Mouse (Mus musculus) right cerebral cortex, postnatal 4 days (tissue): ENCODE results near the gene Coil.

ENCODE experiments used
- DNase-seq: peaks from one replicate; pipeline ENCODE4 v3.0.0-alpha.2; 2022

Gene Coil

GRCm38 (mm10) chr11:88970202-88970732 lies at the start of gene Coil:
Gene Coil, plus strand, starts transcription at chr11:88970252.
- DNase-seq, result no peak

- no peak for DNase-seq
Measured at GRCm38 (mm10) chr11:88926566-88926965, 43.5 kb upstream of the Coil start.

- no peak for DNase-seq
Measured at GRCm38 (mm10) chr11:88931692-88932530, 38.1 kb upstream of the Coil start.

GRCm38 (mm10) chr11:88933030-88933429 lies 37.0 kb upstream of the Coil start:
- DNase-seq, result no peak

GRCm38 (mm10) chr11:88934089-88935000 lies 35.7 kb upstream of the Coil start:
- DNase-seq, result no peak

- DNase-seq, result no peak
Measured at GRCm38 (mm10) chr11:88937886-88938285, 32.2 kb upstream of the Coil start.

- no peak for DNase-seq
Measured at GRCm38 (mm10) chr11:88938770-88939169, 31.3 kb upstream of the Coil start.

GRCm38 (mm10) chr11:88939634-88940033 lies 30.4 kb upstream of the Coil start:
- DNase-seq, result no peak

- DNase-seq, result no peak
Measured at GRCm38 (mm10) chr11:88941489-88941888, 28.6 kb upstream of the Coil start.

GRCm38 (mm10) chr11:88945971-88946585 lies 24.0 kb upstream of the Coil start:
- DNase-seq, result no peak

- no peak for DNase-seq
Measured at GRCm38 (mm10) chr11:88948896-88949295, 21.2 kb upstream of the Coil start.

GRCm38 (mm10) chr11:88949802-88950639 lies 20.0 kb upstream of the Coil start:
- no peak for DNase-seq

- DNase-seq, result no peak
Measured at GRCm38 (mm10) chr11:88950640-88951250, 19.3 kb upstream of the Coil start.

- no peak for DNase-seq
Measured at GRCm38 (mm10) chr11:88951576-88951975, 18.5 kb upstream of the Coil start.

GRCm38 (mm10) chr11:88952117-88952516 lies 17.9 kb upstream of the Coil start:
- no peak for DNase-seq

GRCm38 (mm10) chr11:88953582-88953981 lies 16.5 kb upstream of the Coil start:
- DNase-seq, result no peak

- no peak for DNase-seq
Measured at GRCm38 (mm10) chr11:88954803-88955202, 15.2 kb upstream of the Coil start.

GRCm38 (mm10) chr11:88955217-88955969 lies 14.7 kb upstream of the Coil start, which contains the start of gene Scpep1:
Gene Scpep1, minus strand, starts transcription at chr11:88955465.
- DNase-seq, result peak; percentile 94

- DNase-seq, result no peak
Measured at GRCm38 (mm10) chr11:88958851-88959250, 11.2 kb upstream of the Coil start.

- no peak for DNase-seq
Measured at GRCm38 (mm10) chr11:88966881-88967361, 3.1 kb upstream of the Coil start, which contains the start of gene Elobl. Gene Elobl, minus strand, starts transcription at chr11:88966931.
